Mouse (Mus musculus) heart, embryonic 10.5 days (tissue): ENCODE measurements around the gene Arntl2. TPM values are rescaled to one million over a fixed set of nuclear protein-coding genes. Genes with fewer than 3 reads are reported as not detected.

Experiments
- DNase-seq: peaks from one replicate; pipeline ENCODE4 v3.0.0-alpha.2; 2017; ENCODE audit warnings: low spot score
- H3K27ac ChIP-seq: fragments of 300-500 bp; sonication (generic); 2 replicates; pipeline ENCODE4 v1.5.1; 2016; ENCODE audit warnings: mild to moderate bottlenecking
- H3K27me3 ChIP-seq: fragments of 300-500 bp; sonication (generic); 2 replicates; pipeline ENCODE4 v1.6.1; 2016; ENCODE audit warnings: mild to moderate bottlenecking; ENCODE audit not compliant: poor library complexity, insufficient read depth, severe bottlenecking
- H3K36me3 ChIP-seq: fragments of 300-500 bp; sonication (generic); 2 replicates; pipeline ENCODE4 v1.6.1; 2016; ENCODE audit warnings: mild to moderate bottlenecking, moderate library complexity
- H3K4me1 ChIP-seq: fragments of 300-500 bp; sonication (generic); 2 replicates; pipeline ENCODE4 v1.6.1; 2016; ENCODE audit warnings: mild to moderate bottlenecking
- H3K4me3 ChIP-seq: fragments of 300-500 bp; sonication (generic); 2 replicates; pipeline ENCODE4 v1.5.1; 2016; ENCODE audit warnings: mild to moderate bottlenecking, moderate library complexity
- H3K9me3 ChIP-seq: fragments of 300-500 bp; sonication (generic); 2 replicates; pipeline ENCODE4 v1.6.1; 2016; ENCODE audit warnings: mild to moderate bottlenecking, moderate library complexity
- WGBS: fragments of 180-500 bp; shearing (Covaris S2); methylation state at CpG from one replicate; pipeline ENCODE4 v1.1.7; 2016; 5-methylcytosine and 5-hydroxymethylcytosine counted together
- polyA plus RNA-seq: library from polyadenylated mRNA; unstranded; fragments of >200 nt; fragmentation: Nextera tagmentation; extraction: Ambion mirVana; gene quantifications from 2 replicates; pipeline ENCODE4 v1.2.1, GENCODE M21; 2016

Gene Arntl2
- polyA plus RNA-seq, 1 experiment from 2014 or later, result 2.7 TPM

DNA sequence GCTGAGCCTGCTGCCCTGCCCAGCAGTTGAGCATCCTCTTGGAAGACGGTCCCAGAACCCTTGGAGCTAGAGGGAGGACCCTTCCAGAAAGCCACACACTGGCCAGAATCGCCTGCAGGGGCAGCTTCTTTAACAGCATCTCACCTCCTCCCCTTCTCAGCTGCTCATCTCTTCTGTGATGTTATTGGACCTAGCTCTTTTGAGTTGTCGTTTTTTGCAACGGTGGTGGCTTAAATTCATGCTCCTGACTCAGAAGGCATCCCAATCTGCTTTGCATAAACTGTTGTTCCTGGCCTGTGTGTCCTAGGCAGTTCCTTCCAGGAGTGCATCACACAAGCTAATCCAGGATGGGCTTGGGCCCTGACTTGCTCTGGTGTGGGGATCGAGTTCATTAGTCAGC is 1.6 kb downstream of the Arntl2 start:
- Histone ChIP-seq H3K9me3 (no peaks in the 10 kb centered on the region), H3K4me3 (no peak overlapping the region), H3K4me1 (peaks cover 16% of the 10 kb centered on the region; the same call in 1 of the 2 replicates), H3K27me3 (peaks cover 8% of the 10 kb centered on the region; the same call in 1 of the 2 replicates), H3K27ac (no peak overlapping the region), H3K36me3 (no peaks in the 10 kb centered on the region)
- DNase-seq, result no peak
- WGBS, result 54% methylated on average over 5 of the region's 5 CpGs

DNA sequence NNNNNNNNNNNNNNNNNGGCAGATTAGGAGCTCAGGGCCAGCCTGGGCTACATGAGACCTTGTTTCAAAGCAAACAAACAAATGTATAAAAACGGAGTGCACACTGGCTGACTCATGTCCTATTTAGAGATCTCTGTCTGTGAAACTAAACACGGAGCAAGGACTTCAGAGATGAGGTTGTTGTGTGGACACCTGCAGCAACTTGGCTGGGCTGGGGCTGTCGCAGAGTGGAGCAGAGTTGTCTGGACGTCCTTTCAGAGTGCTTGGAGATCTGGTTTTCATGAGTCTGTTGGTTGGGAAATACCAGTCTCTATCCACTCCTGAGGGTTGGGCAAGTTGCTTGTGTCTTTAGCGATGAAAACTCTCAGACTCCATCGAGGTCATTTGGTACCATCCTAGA is 14.1 kb downstream of the Arntl2 start:
- Histone ChIP-seq H3K9me3 (no peaks in the 10 kb centered on the region), H3K27ac (no peak overlapping the region), H3K27me3 (no peaks in the 10 kb centered on the region), H3K4me3 (no peak overlapping the region), H3K4me1 (peaks cover 6% of the 10 kb centered on the region; the same call in 1 of the 2 replicates), H3K36me3 (peaks cover 4% of the 10 kb centered on the region; the same call in 1 of the 2 replicates)
- DNase-seq, result no peak
- 84% methylated on average over 6 of the region's 6 CpGs for WGBS

DNA sequence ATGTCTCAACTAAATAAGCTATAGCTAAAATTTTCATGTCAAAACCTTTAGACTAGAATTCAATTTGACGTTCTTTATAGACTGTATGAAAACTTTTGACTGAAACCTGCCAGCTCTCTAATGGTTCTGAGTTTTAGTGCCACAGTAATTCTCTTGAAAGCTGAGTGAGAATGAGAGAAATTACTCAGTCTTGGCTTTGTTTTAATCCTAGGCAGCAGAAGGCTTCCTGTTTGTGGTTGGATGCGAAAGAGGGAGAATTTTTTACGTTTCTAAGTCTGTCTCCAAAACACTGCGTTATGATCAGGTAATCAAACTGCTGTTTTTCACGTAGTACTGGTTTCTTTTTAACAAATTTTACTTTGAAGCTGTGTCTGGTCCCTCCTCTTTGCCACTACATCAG is 17.2 kb downstream of the Arntl2 start:
- Histone ChIP-seq H3K4me1 (no peaks in the 10 kb centered on the region), H3K27ac (no peak overlapping the region), H3K36me3 (peaks cover 8% of the 10 kb centered on the region; the same call in 1 of the 2 replicates), H3K9me3 (no peaks in the 10 kb centered on the region), H3K27me3 (no peaks in the 10 kb centered on the region), H3K4me3 (no peak overlapping the region)
- no peak for DNase-seq
- 83% methylated on average over 5 of the region's 5 CpGs for WGBS

DNA sequence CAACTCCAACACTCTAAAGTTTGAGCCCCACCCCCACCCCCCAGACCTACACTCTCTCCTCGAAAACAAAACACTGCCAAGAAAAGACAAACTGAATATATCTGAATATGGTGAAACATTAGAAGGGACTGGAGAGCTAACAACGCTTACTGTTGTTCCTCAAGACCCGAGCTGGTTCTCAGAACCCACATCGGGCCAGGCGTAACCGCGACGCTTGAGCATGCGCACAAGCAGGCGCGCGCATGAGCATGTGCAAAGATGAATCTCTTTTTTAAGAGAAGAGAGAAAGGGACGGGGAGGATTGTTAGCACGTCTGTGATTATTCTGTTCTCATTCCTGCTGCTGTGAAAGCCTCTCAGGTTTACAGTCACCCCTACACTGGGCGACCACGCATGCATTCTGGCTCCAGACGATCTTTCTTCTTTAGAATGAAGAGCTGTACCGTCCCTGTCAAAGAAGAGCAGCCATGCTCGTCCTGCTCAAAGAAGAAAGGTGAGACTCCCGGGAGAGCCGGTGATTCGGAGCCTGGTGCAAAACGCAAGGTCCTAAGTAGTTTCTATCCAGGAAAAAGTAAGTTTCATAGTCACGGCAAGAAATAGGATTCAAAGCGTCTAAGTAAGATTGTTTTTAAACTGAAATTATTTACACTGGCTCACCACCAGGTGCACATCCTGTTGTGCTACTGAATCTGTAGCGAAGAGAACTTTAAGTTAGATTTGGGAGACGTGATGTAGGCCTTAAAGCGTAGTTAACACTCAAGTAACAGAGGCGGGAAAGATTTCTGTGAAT is 24.5 kb downstream of the Arntl2 start:
- no peaks in the 10 kb centered on the region for H3K9me3 ChIP-seq
- no peaks in the 10 kb centered on the region for H3K4me1 ChIP-seq
- no peaks in the 10 kb centered on the region for H3K27me3 ChIP-seq
- no peak overlapping the region for H3K27ac ChIP-seq
- H3K4me3 ChIP-seq, result no peak overlapping the region
- 84% methylated on average over 29 of the region's 29 CpGs for WGBS
- DNase-seq, result no peak
- 0 out of 2 replicates have a peak, but pooled peaks cover 7% of the 10 kb centered on the region for H3K36me3 ChIP-seq

DNA sequence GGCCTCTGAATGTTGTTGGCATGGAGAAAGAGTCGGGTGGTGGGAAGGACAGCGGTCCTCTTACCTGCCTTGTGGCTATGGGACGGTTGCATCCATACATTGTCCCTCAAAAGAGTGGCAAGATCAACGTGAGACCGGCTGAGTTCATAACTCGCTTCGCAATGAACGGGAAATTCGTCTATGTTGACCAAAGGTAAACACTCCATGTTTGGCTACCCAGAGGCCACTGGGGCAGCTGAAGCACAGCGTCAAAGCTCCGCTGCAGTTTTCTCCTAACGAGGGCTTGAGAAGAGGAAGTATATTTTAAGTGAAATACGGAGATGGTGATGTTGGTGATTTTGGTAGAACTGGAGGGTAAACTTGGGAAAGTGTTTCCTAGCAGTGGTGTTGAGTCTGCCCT is 26.1 kb downstream of the Arntl2 start:
- Histone ChIP-seq H3K36me3 (0 out of 2 replicates have a peak, but pooled peaks cover 4% of the 10 kb centered on the region), H3K4me1 (no peaks in the 10 kb centered on the region), H3K27ac (no peak overlapping the region), H3K27me3 (no peaks in the 10 kb centered on the region), H3K4me3 (no peak overlapping the region), H3K9me3 (no peaks in the 10 kb centered on the region)
- DNase-seq, result no peak
- 89% methylated on average over 13 of the region's 13 CpGs for WGBS

DNA sequence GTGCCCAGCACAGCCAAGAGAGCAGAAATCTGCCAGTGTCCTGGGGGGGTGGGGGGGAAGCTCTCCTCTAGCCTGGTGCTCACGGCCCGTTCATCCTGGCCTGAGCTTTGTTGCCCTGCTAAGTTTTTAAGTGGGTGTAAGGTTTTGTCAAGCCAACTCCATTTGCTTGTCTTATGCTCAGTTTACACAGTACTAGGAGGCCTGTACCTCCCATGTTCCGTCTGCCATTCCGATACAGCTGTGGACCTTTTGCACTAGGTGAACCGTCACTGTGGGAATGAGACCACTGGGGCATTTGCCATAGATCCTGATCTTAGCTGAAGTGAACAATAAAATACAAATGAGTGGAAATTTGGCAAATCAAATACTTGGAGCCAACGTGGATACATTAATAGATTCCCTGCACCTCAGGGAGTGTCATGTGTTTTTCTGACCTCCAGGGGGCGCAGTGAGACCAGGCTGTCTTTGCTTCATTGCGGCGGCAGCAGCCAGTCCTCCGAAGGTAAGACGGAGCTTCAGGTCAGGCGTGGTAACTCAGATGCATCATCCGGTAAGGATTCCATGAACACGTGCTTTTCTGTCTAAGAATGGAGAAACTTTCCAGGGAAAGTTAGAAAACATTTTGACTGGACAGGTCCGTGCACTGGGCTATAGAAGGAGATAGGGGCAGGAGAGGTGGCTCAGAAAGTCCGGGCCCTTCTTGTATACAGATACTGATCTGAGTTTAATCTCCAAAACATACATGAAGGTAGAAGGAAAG is 29.1 kb downstream of the Arntl2 start:
- peak; percentile 84 for DNase-seq
- no peaks in the 10 kb centered on the region for H3K27me3 ChIP-seq
- H3K4me3 ChIP-seq, result no peak overlapping the region
- H3K27ac ChIP-seq, result no peak overlapping the region
- H3K4me1 ChIP-seq, result no peaks in the 10 kb centered on the region
- WGBS, result 45% methylated on average over 16 of the region's 16 CpGs
- no peaks in the 10 kb centered on the region for H3K9me3 ChIP-seq
- 0 out of 2 replicates have a peak, but pooled peaks cover 4% of the 10 kb centered on the region for H3K36me3 ChIP-seq

DNA sequence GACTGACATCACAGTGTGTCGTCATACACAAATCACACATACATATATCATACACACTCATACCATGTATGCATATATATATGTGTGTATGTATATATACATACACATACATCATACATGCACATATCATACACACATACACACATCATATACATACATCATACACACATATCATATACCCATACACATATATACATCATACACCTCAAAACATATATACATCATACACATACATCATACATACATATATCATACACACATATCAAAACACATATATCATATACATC is 29.6 kb downstream of the Arntl2 start:
- DNase-seq, result no peak
- no peaks in the 10 kb centered on the region for H3K9me3 ChIP-seq
- H3K27me3 ChIP-seq, result no peaks in the 10 kb centered on the region
- H3K27ac ChIP-seq, result no peak overlapping the region
- H3K4me3 ChIP-seq, result no peak overlapping the region
- 0 out of 2 replicates have a peak, but pooled peaks cover 4% of the 10 kb centered on the region for H3K36me3 ChIP-seq
- H3K4me1 ChIP-seq, result no peaks in the 10 kb centered on the region
- 76% methylated on average over 1 of the region's 1 CpGs for WGBS

DNA sequence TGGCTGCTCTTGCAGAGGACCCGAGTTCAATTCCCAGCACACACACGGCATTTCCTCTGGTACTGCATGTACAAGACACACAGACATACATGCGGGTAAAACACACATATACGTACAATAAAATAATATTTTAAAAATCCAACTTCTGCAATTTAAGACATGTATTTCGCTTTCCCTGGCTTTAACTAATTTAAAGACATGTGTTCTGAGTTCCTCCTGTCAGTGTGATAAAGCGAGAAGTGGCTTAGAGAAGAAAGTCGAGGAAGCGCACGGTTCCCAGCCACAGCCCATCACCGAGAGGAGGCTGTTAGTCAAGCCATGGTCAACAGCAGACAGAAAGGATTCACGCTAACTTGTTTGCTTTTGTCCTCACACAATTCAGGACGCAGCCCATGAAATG is 35.5 kb downstream of the Arntl2 start:
- no peaks in the 10 kb centered on the region for H3K36me3 ChIP-seq
- no peak for DNase-seq
- no peaks in the 10 kb centered on the region for H3K27me3 ChIP-seq
- WGBS, result 85% methylated on average over 12 of the region's 12 CpGs
- H3K9me3 ChIP-seq, result no peaks in the 10 kb centered on the region
- H3K27ac ChIP-seq, result no peak overlapping the region
- no peak overlapping the region for H3K4me3 ChIP-seq
- peaks cover 16% of the 10 kb centered on the region for H3K4me1 ChIP-seq

DNA sequence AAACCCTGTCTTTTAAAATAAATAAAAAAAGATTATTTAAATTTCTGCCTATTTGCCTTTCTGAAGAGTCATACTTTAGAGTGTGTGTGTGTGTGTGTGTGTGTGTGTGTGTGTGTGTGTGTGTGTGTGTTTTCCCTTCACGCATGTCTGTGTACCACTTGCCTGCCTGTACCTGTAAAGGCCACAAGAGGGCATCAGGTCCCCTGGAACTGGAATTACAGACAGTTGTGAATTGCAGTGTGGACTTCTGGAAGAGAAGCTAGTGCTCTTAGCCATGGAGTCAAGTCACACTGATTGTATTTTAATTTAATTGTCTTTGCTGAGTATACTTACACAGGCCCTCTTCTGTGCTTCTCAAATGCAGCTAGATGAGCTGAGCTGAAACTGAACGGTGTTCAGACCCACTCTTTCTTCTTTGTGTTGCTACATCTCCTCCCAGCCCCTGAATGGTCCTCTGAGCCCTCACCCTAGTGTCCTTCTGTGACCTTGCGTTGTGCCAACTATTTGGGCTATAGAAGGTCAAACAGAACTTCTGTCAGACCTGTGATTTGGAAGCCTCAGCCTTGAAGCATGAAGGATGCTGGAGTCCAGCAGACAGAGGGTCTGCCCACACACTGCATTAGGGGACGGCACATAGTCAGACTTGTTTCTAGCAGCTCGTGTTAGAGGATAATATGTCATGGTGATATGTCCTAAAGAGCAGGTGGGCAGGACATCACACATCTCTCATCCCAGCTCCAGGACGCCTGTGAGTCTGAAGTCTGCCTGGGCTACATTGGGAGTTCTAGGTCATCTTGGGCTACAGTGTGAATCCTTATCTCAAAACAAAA is 37.8 kb downstream of the Arntl2 start:
- DNase-seq, result peak; percentile 87
- Histone ChIP-seq H3K36me3 (no peaks in the 10 kb centered on the region), H3K27ac (no peak overlapping the region; the same call in 1 of the 2 replicates), H3K27me3 (no peaks in the 10 kb centered on the region), H3K4me3 (no peak overlapping the region), H3K9me3 (no peaks in the 10 kb centered on the region), H3K4me1 (peaks cover 22% of the 10 kb centered on the region)
- WGBS, result 67% methylated on average over 6 of the region's 6 CpGs

DNA sequence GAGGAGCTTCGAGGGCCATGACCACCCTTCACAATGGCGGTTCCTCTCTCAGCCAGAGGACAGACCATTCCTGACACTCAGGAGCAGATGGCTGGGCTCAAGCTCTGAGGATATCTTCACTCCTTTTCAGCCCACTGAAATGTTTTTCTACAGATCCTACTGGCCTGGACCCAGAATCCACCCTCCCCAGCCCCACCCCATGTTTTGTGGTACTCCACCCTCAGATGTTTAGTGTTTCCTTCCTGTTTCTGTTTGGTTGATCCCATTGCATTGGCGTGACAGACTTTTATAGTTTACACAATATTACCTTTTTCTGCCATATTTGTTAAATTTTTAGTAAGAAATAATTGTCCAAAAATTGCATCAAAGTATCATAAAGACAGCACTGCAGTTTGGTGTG is 38.5 kb downstream of the Arntl2 start:
- 65% methylated on average over 3 of the region's 3 CpGs for WGBS
- H3K9me3 ChIP-seq, result no peaks in the 10 kb centered on the region
- H3K36me3 ChIP-seq, result no peaks in the 10 kb centered on the region
- DNase-seq, result no peak
- H3K4me3 ChIP-seq, result no peak overlapping the region
- H3K4me1 ChIP-seq, result peaks cover 22% of the 10 kb centered on the region
- no peak overlapping the region; the same call in 1 of the 2 replicates for H3K27ac ChIP-seq
- no peaks in the 10 kb centered on the region for H3K27me3 ChIP-seq

DNA sequence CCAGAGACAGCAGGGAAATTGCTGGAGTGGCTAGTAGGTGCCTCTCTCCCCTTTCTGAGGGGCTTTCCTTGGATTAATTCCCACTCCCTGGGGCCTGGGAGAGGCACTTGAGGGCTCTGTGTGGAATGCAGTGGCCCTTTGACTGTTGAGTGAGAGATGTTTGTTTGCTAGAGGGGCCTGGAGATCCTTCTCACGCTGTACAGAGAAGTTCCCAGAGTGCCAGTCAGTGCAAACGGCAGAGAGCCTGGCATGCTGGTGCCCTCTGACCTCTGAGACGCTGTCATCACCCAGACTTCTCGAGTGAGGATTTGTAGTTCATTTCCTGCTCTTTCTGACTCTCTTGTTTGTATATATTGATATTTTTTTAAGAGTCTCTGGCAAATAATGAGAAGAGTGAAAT is 39.9 kb downstream of the Arntl2 start:
- 16% methylated on average over 4 of the region's 4 CpGs for WGBS
- no peak for DNase-seq
- no peaks in the 10 kb centered on the region for H3K36me3 ChIP-seq
- no peak overlapping the region for H3K4me3 ChIP-seq
- H3K27ac ChIP-seq, result peak overlapping the region; percentile 75
- no peaks in the 10 kb centered on the region for H3K27me3 ChIP-seq
- H3K4me1 ChIP-seq, result peaks cover 22% of the 10 kb centered on the region
- no peaks in the 10 kb centered on the region for H3K9me3 ChIP-seq

DNA sequence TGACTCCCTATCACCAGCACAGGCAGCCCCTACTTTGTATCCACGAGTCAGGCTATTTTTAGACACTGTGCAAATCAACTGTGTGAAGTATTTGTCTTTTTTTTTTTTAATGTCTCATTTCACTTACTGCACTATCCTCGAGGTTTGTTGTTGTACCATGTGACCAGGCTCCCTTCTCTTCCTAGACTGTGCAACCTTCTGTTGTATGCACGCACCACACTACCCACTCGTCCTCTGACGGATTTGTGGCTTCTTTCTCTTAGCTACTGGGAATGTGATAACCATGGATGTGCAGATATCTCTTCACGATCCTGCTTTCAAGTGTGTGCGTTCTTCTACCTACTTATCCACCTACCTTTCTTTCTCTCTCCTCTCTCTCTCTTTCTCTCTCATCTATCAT is 41.5 kb downstream of the Arntl2 start:
- no peaks in the 10 kb centered on the region for H3K27me3 ChIP-seq
- no peak for DNase-seq
- H3K9me3 ChIP-seq, result no peaks in the 10 kb centered on the region
- 53% methylated on average over 7 of the region's 7 CpGs for WGBS
- peaks cover 24% of the 10 kb centered on the region for H3K4me1 ChIP-seq
- no peak overlapping the region for H3K4me3 ChIP-seq
- H3K27ac ChIP-seq, result no peak overlapping the region
- H3K36me3 ChIP-seq, result no peaks in the 10 kb centered on the region

DNA sequence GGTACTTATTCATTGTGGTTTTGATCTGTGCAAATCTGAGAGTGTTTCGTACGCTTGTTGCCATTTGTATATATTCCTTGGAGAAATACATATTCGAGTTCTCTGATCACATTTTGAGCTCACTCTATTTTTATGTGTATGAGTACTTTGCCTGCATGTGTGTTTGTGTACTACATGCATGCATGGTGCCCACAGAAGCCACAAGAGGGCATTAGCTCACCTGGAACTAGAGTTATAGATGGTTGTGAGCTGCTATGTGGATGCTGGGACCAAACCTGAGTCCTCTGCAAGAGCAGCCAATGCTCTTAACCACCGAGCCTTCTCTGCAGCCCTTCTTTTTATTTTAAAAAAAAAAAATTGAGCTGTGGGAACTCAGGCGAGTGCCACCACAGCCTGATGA is 42.5 kb downstream of the Arntl2 start:
- WGBS, result 92% methylated on average over 5 of the region's 5 CpGs
- H3K27me3 ChIP-seq, result no peaks in the 10 kb centered on the region
- no peak overlapping the region for H3K27ac ChIP-seq
- peaks cover 30% of the 10 kb centered on the region for H3K4me1 ChIP-seq
- DNase-seq, result no peak
- no peak overlapping the region for H3K4me3 ChIP-seq
- no peaks in the 10 kb centered on the region for H3K9me3 ChIP-seq
- no peaks in the 10 kb centered on the region for H3K36me3 ChIP-seq
